Mouse (Mus musculus) cerebellum, adult 2 months (tissue): ENCODE measurements around the gene Gabrq.

Experiments used
- CTCF ChIP-seq: fragments of 200-500 bp; IDR thresholded peaks from 2 replicates; pipeline ENCODE4 v1.5.1; 2011; ENCODE audit warnings: low read depth, mild to moderate bottlenecking, control low read depth, low read length, moderate library complexity, borderline replicate concordance; ENCODE audit not compliant: insufficient read depth
- POLR2A ChIP-seq: fragments of 200-500 bp; IDR thresholded peaks from 2 replicates; pipeline ENCODE4 v1.6.1; 2011; ENCODE audit warnings: low read length, control low read depth, borderline replicate concordance; ENCODE audit not compliant: insufficient read depth

DNA sequence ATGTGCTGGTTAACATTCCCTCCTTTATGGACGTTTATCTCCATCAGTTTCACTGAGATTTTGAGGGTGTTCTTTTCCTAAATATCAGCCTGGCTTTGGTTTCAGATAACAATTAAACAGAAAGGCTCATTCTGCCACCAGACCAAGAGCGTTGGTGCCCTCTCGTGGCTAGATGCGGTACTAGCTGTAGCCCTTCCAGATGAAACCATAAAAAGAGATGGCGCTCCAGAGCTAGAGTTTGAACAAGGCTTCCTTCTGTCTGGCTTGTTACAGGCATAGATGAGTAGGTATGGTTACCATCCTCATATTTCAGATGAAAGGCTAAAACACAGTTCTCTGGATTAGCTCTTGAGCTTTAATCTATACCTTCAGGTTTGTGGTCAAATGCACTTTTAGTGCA is 5.4 kb upstream of the Gabrq start:
- TF ChIP-seq CTCF (peak; percentile 81), POLR2A (no peak)
